Mouse (Mus musculus): ENCODE measurements at regions not wholly inside any gene's neighbourhood (a gene's known extent, or its start where the extent isn't known, plus 50 kb on each side); places are given as distances from the start of the nearest gene placed in this dataset.
A peak's percentile ranks its signal among the peaks of the same experiment; 100 is the strongest.

DNA sequence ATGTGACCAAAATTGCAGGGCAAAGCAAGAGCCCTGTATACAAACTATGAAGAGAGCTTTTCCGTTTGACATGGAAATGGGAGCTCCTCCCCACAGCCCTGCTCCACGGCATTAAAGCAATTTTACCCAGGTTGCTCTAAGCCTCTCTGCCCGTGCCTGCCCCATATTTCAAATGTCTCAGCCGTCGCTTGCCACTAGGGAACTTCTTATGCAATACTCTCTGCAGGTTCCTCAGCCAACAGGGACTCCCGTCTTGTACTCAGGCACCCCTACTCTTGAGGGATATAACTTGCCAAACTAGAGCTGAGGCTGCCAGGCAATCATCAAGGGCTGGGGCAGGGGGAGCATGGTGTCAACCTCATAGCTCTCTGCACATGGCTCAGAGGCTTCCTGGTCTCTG, 145.1 kb downstream of the Cdh26 start:
- no peak overlapping the region for H3K27ac ChIP-seq (ENCODE audit: low read depth)
- no peak overlapping the region for H3K9ac ChIP-seq
- H3K27me3 ChIP-seq (ENCODE audit: insufficient read depth, low read length) = peaks cover 3% of the 10 kb centered on the region; the same call in 1 of the 2 replicates
- H3K36me3 ChIP-seq (ENCODE audit: insufficient read depth) = no peaks in the 10 kb centered on the region
- 0 out of 2 replicates have a peak, but pooled peaks cover 3% of the 10 kb centered on the region for H3K4me1 ChIP-seq (ENCODE audit: insufficient read depth)
- no peak overlapping the region for H3K4me3 ChIP-seq (ENCODE audit: low read depth, low read length)
- ATAC-seq (ENCODE audit: insufficient read depth) = 0 out of 2 replicates have a peak, but pooled peaks have one; percentile 13
- no peak for DNase-seq
- H3K4me2 ChIP-seq = no peak overlapping the region
- no peak for TF ChIP-seq CTCF (IDR thresholded peaks at IDR 0.05; ENCODE audit: low read depth)
- no peaks in the 10 kb centered on the region for H3K9me3 ChIP-seq (ENCODE audit: low read depth, low read length)
- WGBS = 31% methylated on average over 6 of the region's 6 CpGs

DNA sequence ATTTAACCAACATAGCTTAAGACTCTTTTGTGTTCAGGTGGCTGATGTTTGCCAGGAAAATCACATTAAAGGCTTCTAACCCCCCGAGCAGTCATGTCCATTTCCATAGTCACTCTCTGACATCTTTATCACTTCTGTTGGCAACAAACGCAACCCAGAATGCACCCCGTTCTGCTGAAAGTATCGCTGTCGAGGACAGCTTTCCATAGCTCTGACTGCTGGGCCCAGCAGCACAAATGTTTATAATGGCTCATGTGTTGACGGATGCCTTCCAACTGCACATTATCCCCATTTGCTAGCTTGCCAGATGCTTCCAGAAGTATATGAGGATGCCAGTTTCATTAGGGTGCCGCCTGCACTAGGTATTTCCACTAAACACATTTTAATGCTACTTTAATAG, 145.7 kb downstream of the Cdh26 start:
- 26% methylated on average over 7 of the region's 7 CpGs for WGBS
- DNase-seq (peak; percentile 81), ATAC-seq (ENCODE audit: insufficient read depth) (peak; percentile 78)
- Histone ChIP-seq H3K27me3 (ENCODE audit: insufficient read depth, low read length) (peaks cover 3% of the 10 kb centered on the region; the same call in 1 of the 2 replicates), H3K9ac (no peak overlapping the region), H3K4me3 (ENCODE audit: low read depth, low read length) (no peak overlapping the region), H3K27ac (ENCODE audit: low read depth) (no peak overlapping the region), H3K36me3 (ENCODE audit: insufficient read depth) (no peaks in the 10 kb centered on the region), H3K4me1 (ENCODE audit: insufficient read depth) (0 out of 2 replicates have a peak, but pooled peaks cover 3% of the 10 kb centered on the region), H3K9me3 (ENCODE audit: low read depth, low read length) (no peaks in the 10 kb centered on the region), H3K4me2 (no peak overlapping the region)
- no peak for TF ChIP-seq CTCF (IDR thresholded peaks at IDR 0.05; ENCODE audit: low read depth)

DNA sequence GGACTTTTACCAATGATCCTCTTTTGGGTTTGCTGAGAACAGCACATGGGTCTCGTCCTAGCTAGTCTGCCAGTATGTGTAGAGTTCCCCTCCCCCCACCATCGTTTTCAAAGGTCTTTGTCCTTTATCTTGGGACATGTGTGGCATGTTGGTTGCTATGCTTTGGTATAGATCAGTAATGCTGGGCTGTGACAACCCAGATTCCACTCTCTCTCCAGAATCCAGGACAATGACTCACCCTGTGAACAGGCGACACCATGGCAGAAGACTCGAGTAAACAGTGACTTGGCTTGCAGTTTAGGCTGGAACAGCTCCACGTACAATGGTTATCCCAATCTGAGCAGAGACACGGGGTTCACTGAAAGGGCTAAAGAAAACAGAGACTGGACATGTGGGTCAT, 149.2 kb downstream of the Cdh26 start:
- H3K27me3 ChIP-seq (ENCODE audit: insufficient read depth, low read length) = no peaks in the 10 kb centered on the region
- H3K9ac ChIP-seq = no peak overlapping the region
- DNase-seq = no peak
- 67% methylated on average over 6 of the region's 6 CpGs for WGBS
- H3K4me1 ChIP-seq (ENCODE audit: insufficient read depth) = 0 out of 2 replicates have a peak, but pooled peaks cover 3% of the 10 kb centered on the region
- no peak for ATAC-seq (ENCODE audit: insufficient read depth)
- H3K4me3 ChIP-seq (ENCODE audit: low read depth, low read length) = no peak overlapping the region
- no peak overlapping the region for H3K4me2 ChIP-seq
- no peak overlapping the region for H3K27ac ChIP-seq (ENCODE audit: low read depth)
- H3K9me3 ChIP-seq (ENCODE audit: low read depth, low read length) = no peaks in the 10 kb centered on the region
- no peak for TF ChIP-seq CTCF (IDR thresholded peaks at IDR 0.05; ENCODE audit: low read depth)
- H3K36me3 ChIP-seq (ENCODE audit: insufficient read depth) = no peaks in the 10 kb centered on the region

DNA sequence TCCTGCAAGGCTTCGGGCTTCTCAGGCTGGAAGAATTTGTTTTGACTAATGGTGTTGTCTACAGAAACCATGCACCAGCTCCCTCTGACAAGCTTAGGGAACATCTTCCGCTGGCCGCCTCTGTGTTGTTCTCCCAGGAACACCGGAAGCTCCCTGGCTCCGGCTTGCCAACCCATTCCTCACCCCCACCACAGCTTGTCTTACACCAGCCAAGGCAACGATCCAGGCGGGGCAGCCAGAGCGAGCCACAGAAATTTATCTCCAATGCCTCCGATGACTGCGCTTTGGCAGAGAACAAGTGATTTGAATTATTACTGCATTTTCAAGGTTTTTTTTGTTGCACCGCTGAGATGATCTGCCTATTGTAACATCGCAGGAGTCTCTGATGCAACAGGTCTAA, 151.0 kb downstream of the Cdh26 start:
- ATAC-seq (ENCODE audit: insufficient read depth) (0 out of 2 replicates have a peak, but pooled peaks have one; percentile 7), DNase-seq (peak; percentile 42)
- Histone ChIP-seq H3K27me3 (ENCODE audit: insufficient read depth, low read length) (no peaks in the 10 kb centered on the region), H3K36me3 (ENCODE audit: insufficient read depth) (no peaks in the 10 kb centered on the region), H3K9me3 (ENCODE audit: low read depth, low read length) (no peaks in the 10 kb centered on the region), H3K4me1 (ENCODE audit: insufficient read depth) (no peaks in the 10 kb centered on the region), H3K9ac (no peak overlapping the region), H3K4me2 (no peak overlapping the region), H3K27ac (ENCODE audit: low read depth) (no peak overlapping the region), H3K4me3 (ENCODE audit: low read depth, low read length) (no peak overlapping the region)
- WGBS = 56% methylated on average over 12 of the region's 12 CpGs
- no peak for TF ChIP-seq CTCF (IDR thresholded peaks at IDR 0.05; ENCODE audit: low read depth)

DNA sequence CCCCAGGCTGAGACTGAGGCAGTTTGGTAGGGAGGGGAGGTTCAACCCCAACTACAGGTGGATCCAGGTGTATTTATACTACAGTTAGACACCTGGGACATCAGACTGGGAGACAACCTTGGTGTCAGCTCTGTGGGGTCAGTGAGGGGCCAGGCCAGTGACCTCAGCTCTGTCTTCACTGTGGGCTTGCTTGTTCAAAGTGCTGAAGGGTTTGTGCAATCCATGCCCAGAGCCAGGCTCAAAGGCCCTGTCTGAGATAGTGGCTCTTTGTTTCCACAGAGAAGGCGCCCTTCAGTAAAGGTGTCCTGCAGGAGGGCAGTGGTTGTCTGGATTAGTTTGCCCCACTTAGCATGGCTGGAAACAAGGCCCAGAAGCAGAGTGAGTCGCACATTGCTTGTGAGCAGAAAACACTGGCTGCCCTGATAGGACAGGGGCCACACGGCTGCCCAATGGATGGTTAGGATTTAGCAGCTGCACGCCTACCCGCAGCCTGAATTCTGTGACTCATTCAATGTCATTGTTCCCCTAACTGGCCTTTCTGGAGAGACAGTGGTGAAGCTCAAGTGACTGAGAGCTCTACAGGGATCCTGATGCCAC, 154.7 kb downstream of the Cdh26 start:
- H3K9me3 ChIP-seq (ENCODE audit: low read depth, low read length) = no peaks in the 10 kb centered on the region

DNA sequence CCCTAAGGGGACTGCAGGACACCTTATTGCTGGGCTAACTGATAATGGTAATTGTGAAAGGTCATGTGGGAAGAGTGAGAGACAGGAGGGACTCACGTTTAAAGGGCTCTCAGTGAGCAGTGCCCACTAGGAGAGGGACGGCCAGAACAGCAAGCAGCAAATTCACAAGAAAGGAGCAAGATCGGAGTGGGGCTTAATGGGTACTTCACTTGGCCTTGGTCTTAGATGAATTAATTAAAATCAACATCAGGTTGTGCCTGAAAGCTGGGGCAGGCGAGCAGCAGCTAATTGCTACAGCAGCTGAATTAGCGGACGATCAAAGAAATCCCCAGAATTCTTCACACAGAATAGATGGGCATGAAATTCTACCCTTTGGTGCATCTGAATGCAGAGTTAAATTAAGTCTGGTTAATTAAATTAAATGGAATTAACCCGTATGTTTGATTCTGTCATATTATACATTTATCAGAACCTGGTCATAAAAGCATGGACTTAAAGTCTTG, 156.9 kb downstream of the Cdh26 start:
- 79% methylated on average over 7 of the region's 7 CpGs for WGBS
- no peaks in the 10 kb centered on the region for H3K9me3 ChIP-seq (ENCODE audit: low read depth, low read length)
- no peak overlapping the region for H3K4me3 ChIP-seq (ENCODE audit: low read depth, low read length)
- no peak overlapping the region for H3K4me2 ChIP-seq
- H3K27me3 ChIP-seq (ENCODE audit: insufficient read depth, low read length) = 0 out of 2 replicates have a peak, but pooled peaks cover 4% of the 10 kb centered on the region
- DNase-seq (no peak), ATAC-seq (ENCODE audit: insufficient read depth) (no peak)
- TF ChIP-seq CTCF (IDR thresholded peaks at IDR 0.05; ENCODE audit: low read depth) = no peak
- no peak overlapping the region for H3K9ac ChIP-seq
- no peak overlapping the region for H3K27ac ChIP-seq (ENCODE audit: low read depth)
- H3K4me1 ChIP-seq (ENCODE audit: insufficient read depth) = no peaks in the 10 kb centered on the region
- no peaks in the 10 kb centered on the region for H3K36me3 ChIP-seq (ENCODE audit: insufficient read depth)

More for the DNA sequence above, 154.7 kb downstream of the Cdh26 start:
- H3K27ac ChIP-seq (ENCODE audit: low read depth) = no peak overlapping the region
- H3K9ac ChIP-seq = no peak overlapping the region
- H3K4me2 ChIP-seq = no peak overlapping the region
- 55% methylated on average over 5 of the region's 5 CpGs for WGBS
- ATAC-seq (ENCODE audit: insufficient read depth) (peak; percentile 56; the same call in 1 of the 2 replicates), DNase-seq (no peak)
- H3K4me1 ChIP-seq (ENCODE audit: insufficient read depth) = no peaks in the 10 kb centered on the region
- TF ChIP-seq CTCF (IDR thresholded peaks at IDR 0.05; ENCODE audit: low read depth) = no peak
- H3K36me3 ChIP-seq (ENCODE audit: insufficient read depth) = no peaks in the 10 kb centered on the region
- no peak overlapping the region for H3K4me3 ChIP-seq (ENCODE audit: low read depth, low read length)
- H3K27me3 ChIP-seq (ENCODE audit: insufficient read depth, low read length) = 0 out of 2 replicates have a peak, but pooled peaks cover 4% of the 10 kb centered on the region

DNA sequence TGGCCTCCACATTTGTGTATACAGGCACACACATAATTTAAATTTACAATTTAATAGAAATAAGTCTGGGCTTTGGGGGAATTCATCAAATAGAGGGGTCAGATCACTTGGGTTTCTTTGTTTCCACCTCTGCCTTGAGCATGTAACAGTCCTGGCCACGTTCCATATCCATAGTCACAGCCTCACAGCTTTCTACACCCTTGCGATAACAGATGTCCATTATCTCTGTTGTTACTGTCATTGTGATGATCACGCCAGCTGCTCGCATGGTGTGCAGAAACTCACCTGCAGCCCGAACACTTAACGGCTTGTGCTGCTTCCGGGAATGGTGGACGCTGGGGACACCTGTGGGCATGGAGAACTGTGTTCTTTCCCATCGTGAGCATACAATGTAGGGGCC, 163.4 kb downstream of the Cdh26 start:
- H3K36me3 ChIP-seq (ENCODE audit: insufficient read depth) = no peaks in the 10 kb centered on the region
- H3K4me1 ChIP-seq (ENCODE audit: insufficient read depth) = no peaks in the 10 kb centered on the region
- H3K9me3 ChIP-seq (ENCODE audit: low read depth, low read length) = no peaks in the 10 kb centered on the region
- H3K27me3 ChIP-seq (ENCODE audit: insufficient read depth, low read length) = peaks cover 11% of the 10 kb centered on the region; the same call in 1 of the 2 replicates
- DNase-seq (no peak), ATAC-seq (ENCODE audit: insufficient read depth) (no peak)
- WGBS = 64% methylated on average over 9 of the region's 9 CpGs
- no peak overlapping the region for H3K27ac ChIP-seq (ENCODE audit: low read depth)
- TF ChIP-seq CTCF (IDR thresholded peaks at IDR 0.05; ENCODE audit: low read depth) = no peak
- H3K9ac ChIP-seq = no peak overlapping the region
- no peak overlapping the region for H3K4me2 ChIP-seq
- no peak overlapping the region for H3K4me3 ChIP-seq (ENCODE audit: low read depth, low read length)
